Mouse (Mus musculus): Measurements from ENCODE around the gene Adam1a. TPM values are rescaled to one million over a fixed set of nuclear protein-coding genes. Genes with fewer than 3 reads are reported as not detected.
"Not testable (repeated sequence)": the region's sequence is repeated elsewhere in the genome, so short reads cannot be mapped to it uniquely, and the experiment has no call there.

The Adam1a gene
- polyA plus RNA-seq, 1 experiment from 2014 or later = 2.2 TPM

DNA sequence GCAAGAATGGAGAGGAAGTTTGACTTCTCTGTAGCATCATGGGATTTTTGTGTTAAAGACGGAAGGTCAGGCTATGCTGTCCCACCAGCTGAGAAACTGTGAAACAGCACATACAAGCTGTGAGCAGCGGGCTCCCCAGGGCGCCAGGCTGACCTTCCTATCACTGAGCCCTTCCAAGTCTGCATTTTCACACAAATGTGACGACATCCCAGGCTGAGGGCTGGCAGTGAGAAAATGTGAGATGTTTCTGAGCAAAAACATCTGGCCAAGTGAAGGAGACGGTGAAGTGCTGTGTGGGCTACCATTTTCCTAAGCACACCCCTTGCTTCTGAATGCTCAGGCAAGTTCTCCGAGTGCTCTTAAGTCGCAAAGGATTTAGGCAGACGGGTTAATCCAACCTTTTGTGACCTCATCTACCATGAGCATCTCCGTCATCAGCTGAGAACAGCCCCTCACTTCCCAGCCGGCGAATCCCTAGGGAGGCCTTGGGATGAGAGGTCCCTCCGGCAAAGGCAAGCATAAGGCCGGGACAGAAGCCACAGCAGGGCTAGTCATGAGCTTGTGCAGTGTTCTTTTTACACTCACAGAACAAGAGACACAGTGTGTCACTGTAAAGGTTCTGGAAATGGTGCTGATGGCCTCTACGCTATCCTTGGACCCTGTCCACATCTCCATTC, 19.4 kb downstream of the Adam1a start:
- 86% methylated on average over 14 of the region's 14 CpGs for WGBS
- Histone ChIP-seq H3K4me2 (ENCODE audit: low read depth) (no peak overlapping the region), H3K4me3 (ENCODE audit: low read depth, low read length) (no peak overlapping the region), H3K27me3 (ENCODE audit: control insufficient read depth, insufficient read depth, low read length) (no peaks in the 10 kb centered on the region), H3K27ac (ENCODE audit: low read depth, low read length) (no peak overlapping the region), H3K9me3 (ENCODE audit: control insufficient read depth, low read length) (no peaks in the 10 kb centered on the region), H3K4me1 (ENCODE audit: control insufficient read depth, insufficient read depth, low read length) (no peaks in the 10 kb centered on the region), H3K9ac (ENCODE audit: low read length) (no peak overlapping the region), H3K36me3 (ENCODE audit: control insufficient read depth, insufficient read depth, low read length) (peaks cover 33% of the 10 kb centered on the region)
- ATAC-seq (ENCODE audit: insufficient read depth, low FRiP score, low TSS enrichment) (no peak), DNase-seq (ENCODE audit: low spot score) (no peak)

DNA sequence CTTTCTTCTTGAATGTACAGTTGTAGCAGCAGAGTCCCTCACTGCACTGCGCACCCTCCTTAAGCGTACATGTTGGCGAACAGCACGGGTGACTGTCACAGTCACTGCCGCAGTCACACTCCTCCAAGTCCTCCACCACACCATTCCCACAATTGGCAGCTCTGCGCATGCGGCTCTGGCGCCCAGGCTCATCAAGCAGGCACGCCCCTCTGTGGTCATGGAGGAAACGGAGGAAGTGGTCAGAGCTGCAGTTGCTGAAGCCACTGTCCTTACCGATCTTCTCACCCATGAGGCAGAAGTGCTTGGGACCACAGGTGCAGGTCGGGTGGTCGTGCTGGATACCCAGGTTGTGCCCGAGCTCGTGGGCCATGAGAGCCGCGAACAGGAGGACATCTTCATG, 25.5 kb downstream of the Adam1a start:
- not testable (repeated sequence) for DNase-seq (ENCODE audit: low spot score); H3K27me3 ChIP-seq (ENCODE audit: control insufficient read depth, insufficient read depth, low read length); H3K9ac ChIP-seq (ENCODE audit: low read length); H3K4me2 ChIP-seq (ENCODE audit: low read depth); H3K4me3 ChIP-seq (ENCODE audit: low read depth, low read length); ATAC-seq (ENCODE audit: insufficient read depth, low FRiP score, low TSS enrichment); H3K27ac ChIP-seq (ENCODE audit: low read depth, low read length); H3K4me1 ChIP-seq (ENCODE audit: control insufficient read depth, insufficient read depth, low read length); H3K9me3 ChIP-seq (ENCODE audit: control insufficient read depth, low read length); H3K36me3 ChIP-seq (ENCODE audit: control insufficient read depth, insufficient read depth, low read length)
- WGBS = 85% methylated on average over 10 of the region's 17 CpGs

DNA sequence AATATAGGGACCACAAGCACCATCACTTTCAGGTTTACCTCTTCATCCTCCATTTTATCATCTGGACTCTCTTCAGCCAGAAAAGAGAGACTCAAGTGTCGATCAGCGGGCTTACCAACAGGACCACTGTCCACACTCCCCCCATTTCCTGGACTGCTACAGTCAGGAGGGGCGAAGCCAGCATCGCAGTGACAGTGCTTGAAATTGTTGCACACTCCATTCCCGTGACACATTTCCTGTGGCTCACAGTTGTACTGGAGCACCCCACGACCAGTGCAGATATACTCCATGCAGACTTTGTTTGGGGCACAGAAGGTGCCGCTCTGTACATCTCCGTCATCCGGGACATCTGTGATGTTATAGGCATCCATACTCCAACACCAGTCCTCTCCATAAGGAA, 26.3 kb downstream of the Adam1a start:
- H3K36me3 ChIP-seq (ENCODE audit: control insufficient read depth, insufficient read depth, low read length) = peaks cover 2% of the 10 kb centered on the region; the same call in 1 of the 2 replicates
- no peaks in the 10 kb centered on the region for H3K9me3 ChIP-seq (ENCODE audit: control insufficient read depth, low read length)
- 93% methylated on average over 9 of the region's 9 CpGs for WGBS
- no peak overlapping the region for H3K4me3 ChIP-seq (ENCODE audit: low read depth, low read length)
- no peak overlapping the region for H3K27ac ChIP-seq (ENCODE audit: low read depth, low read length)
- no peaks in the 10 kb centered on the region for H3K27me3 ChIP-seq (ENCODE audit: control insufficient read depth, insufficient read depth, low read length)
- no peaks in the 10 kb centered on the region for H3K4me1 ChIP-seq (ENCODE audit: control insufficient read depth, insufficient read depth, low read length)
- no peak overlapping the region for H3K9ac ChIP-seq (ENCODE audit: low read length)
- ATAC-seq (ENCODE audit: insufficient read depth, low FRiP score, low TSS enrichment) (no peak), DNase-seq (ENCODE audit: low spot score) (no peak)
- H3K4me2 ChIP-seq (ENCODE audit: low read depth) = no peak overlapping the region

DNA sequence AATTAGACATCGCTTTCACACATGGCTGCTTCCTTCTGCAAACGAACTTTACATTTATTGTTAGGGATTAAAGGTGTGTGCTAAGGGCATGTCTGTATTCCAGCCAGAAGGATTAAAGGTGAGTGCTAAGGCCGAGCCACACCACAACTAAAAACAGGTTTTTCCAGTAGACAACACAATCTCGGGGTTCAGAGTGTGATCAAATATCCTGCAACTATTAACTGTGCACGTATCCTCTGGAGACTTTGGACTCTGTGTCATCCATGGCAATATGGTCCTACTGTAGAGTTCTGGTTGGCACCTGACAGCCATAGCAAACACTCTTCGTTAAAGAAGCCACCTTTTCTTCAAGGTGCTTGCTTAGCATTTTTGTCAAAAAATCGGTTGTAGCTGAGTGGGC, 35.3 kb downstream of the Adam1a start:
- Histone ChIP-seq H3K27me3 (ENCODE audit: control insufficient read depth, insufficient read depth, low read length) (no peaks in the 10 kb centered on the region), H3K9me3 (ENCODE audit: control insufficient read depth, low read length) (no peaks in the 10 kb centered on the region), H3K36me3 (ENCODE audit: control insufficient read depth, insufficient read depth, low read length) (no peaks in the 10 kb centered on the region), H3K4me1 (ENCODE audit: control insufficient read depth, insufficient read depth, low read length) (no peaks in the 10 kb centered on the region), H3K4me2 (ENCODE audit: low read depth) (no peak overlapping the region), H3K9ac (ENCODE audit: low read length) (no peak overlapping the region), H3K4me3 (ENCODE audit: low read depth, low read length) (no peak overlapping the region), H3K27ac (ENCODE audit: low read depth, low read length) (no peak overlapping the region)
- WGBS = 86% methylated on average over 7 of the region's 7 CpGs
- DNase-seq (ENCODE audit: low spot score) = no peak
- ATAC-seq (ENCODE audit: insufficient read depth, low FRiP score, low TSS enrichment) = no peak

DNA sequence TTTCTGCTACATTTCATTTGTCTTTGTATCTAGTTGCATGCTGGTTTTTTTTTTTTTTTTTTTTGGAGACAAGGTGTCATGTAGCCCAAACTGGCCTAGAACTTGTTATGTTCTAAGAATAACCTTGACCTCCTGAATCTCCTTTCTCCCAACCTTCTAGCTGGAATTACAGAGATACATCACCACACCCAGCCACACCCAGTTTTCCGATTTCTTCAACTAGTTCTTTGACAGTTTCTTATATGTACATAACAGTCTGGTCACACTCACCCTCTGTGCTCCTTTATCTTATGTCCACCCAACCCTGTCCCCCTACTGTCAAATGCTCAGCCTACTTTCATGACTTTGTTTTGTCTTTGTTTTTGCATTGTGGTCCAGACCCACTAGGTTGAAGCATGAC, 38.4 kb downstream of the Adam1a start:
- Histone ChIP-seq H3K4me3 (ENCODE audit: low read depth, low read length) (no peak overlapping the region), H3K4me2 (ENCODE audit: low read depth) (no peak overlapping the region), H3K4me1 (ENCODE audit: control insufficient read depth, insufficient read depth, low read length) (no peaks in the 10 kb centered on the region), H3K9me3 (ENCODE audit: control insufficient read depth, low read length) (no peaks in the 10 kb centered on the region), H3K27me3 (ENCODE audit: control insufficient read depth, insufficient read depth, low read length) (no peaks in the 10 kb centered on the region), H3K36me3 (ENCODE audit: control insufficient read depth, insufficient read depth, low read length) (no peaks in the 10 kb centered on the region), H3K27ac (ENCODE audit: low read depth, low read length) (no peak overlapping the region), H3K9ac (ENCODE audit: low read length) (no peak overlapping the region)
- WGBS = 81% methylated on average over 1 of the region's 1 CpGs
- ATAC-seq (ENCODE audit: insufficient read depth, low FRiP score, low TSS enrichment) (no peak), DNase-seq (ENCODE audit: low spot score) (no peak)

DNA sequence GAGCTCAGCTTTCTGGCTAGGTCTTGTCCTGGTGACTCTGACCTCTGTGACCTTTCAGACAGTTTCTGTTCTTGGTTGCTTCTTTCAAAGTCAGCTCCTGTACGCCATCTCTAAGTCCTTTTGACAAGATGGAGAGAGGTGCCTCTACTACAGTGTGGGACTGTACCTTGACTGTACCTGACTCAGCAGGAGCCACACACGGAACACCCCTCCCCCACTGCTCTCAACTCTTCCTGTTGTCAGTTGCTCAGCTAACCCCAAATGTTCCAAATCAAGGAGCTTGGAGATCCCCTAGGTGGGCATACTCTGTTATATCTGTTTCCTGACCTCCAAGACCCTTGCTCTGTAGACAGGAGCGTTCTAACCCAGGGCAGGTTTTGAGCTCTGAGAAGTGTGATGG, 42.1 kb downstream of the Adam1a start, which contains the start of gene Adam1b:
Gene Adam1b (minus strand): TSS at position 205 of the 400 bp plus-strand sequence.
- Histone ChIP-seq H3K36me3 (ENCODE audit: control insufficient read depth, insufficient read depth, low read length) (no peaks in the 10 kb centered on the region), H3K9me3 (ENCODE audit: control insufficient read depth, low read length) (no peaks in the 10 kb centered on the region), H3K27ac (ENCODE audit: low read depth, low read length) (no peak within 1 kb of the TSS), H3K4me1 (ENCODE audit: control insufficient read depth, insufficient read depth, low read length) (no peaks in the 10 kb centered on the region), H3K4me3 (ENCODE audit: low read depth, low read length) (no peak within 1 kb of the TSS), H3K9ac (ENCODE audit: low read length) (no peak within 1 kb of the TSS), H3K4me2 (ENCODE audit: low read depth) (no peak within 1 kb of the TSS), H3K27me3 (ENCODE audit: control insufficient read depth, insufficient read depth, low read length) (no peaks in the 10 kb centered on the region)
- ATAC-seq (ENCODE audit: insufficient read depth, low FRiP score, low TSS enrichment) = no peak
- DNase-seq (ENCODE audit: low spot score) = no peak
- 83% methylated on average over 3 of the region's 3 CpGs for WGBS

DNA sequence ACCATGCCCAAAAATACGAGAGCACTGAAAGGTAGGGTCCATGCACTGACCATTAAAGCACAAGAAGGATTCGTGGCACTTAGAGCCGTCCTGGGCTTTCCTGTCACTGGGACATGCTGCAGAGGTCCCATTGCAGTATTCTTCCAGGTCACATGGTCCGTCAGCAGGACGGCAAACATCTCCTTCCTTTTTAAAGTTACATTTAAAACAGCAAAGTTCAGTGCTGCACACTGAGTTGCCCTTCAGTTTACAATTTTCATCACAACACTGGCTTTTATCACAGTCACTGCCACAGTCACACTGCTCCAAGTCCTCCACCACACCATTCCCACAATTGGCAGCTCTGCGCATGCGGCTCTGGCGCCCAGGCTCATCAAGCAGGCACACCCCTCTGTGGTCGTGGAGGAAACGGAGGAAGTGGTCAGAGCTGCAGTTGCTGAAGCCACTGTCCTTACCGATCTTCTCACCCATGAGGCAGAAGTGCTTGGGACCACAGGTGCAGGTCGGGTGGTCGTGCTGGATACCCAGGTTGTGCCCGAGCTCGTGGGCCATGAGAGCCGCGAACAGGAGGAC, 43.8 kb downstream of the Adam1a start:
- not testable (repeated sequence) for H3K4me2 ChIP-seq (ENCODE audit: low read depth); H3K9me3 ChIP-seq (ENCODE audit: control insufficient read depth, low read length); ATAC-seq (ENCODE audit: insufficient read depth, low FRiP score, low TSS enrichment); H3K4me1 ChIP-seq (ENCODE audit: control insufficient read depth, insufficient read depth, low read length); H3K4me3 ChIP-seq (ENCODE audit: low read depth, low read length); H3K36me3 ChIP-seq (ENCODE audit: control insufficient read depth, insufficient read depth, low read length); DNase-seq (ENCODE audit: low spot score); H3K27ac ChIP-seq (ENCODE audit: low read depth, low read length); H3K27me3 ChIP-seq (ENCODE audit: control insufficient read depth, insufficient read depth, low read length); H3K9ac ChIP-seq (ENCODE audit: low read length)
- 89% methylated on average over 9 of the region's 17 CpGs for WGBS

DNA sequence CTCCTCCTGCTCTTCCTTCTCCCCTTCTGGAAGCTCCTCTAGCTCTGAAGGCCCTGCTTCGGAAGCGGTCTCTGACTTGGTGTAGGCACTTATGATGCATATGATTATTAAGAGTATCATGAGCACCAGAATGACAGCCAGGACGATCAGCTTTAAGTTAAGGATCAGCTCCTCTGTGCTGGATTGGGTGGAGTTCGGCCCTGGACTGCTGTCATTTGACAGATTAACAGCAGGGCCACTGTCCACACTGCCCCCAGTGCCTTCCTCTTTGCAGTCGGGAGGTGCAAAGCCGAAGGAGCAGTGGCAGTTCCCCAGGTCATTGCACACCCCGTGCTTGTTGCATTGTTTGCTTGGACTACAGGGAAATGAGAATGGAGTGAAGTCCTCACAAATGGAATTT, 44.6 kb downstream of the Adam1a start:
- no peaks in the 10 kb centered on the region for H3K27me3 ChIP-seq (ENCODE audit: control insufficient read depth, insufficient read depth, low read length)
- no peak overlapping the region for H3K9ac ChIP-seq (ENCODE audit: low read length)
- no peak overlapping the region for H3K4me2 ChIP-seq (ENCODE audit: low read depth)
- no peaks in the 10 kb centered on the region for H3K4me1 ChIP-seq (ENCODE audit: control insufficient read depth, insufficient read depth, low read length)
- DNase-seq (ENCODE audit: low spot score) (no peak), ATAC-seq (ENCODE audit: insufficient read depth, low FRiP score, low TSS enrichment) (no peak)
- WGBS = 72% methylated on average over 7 of the region's 7 CpGs
- H3K9me3 ChIP-seq (ENCODE audit: control insufficient read depth, low read length) = no peaks in the 10 kb centered on the region
- H3K36me3 ChIP-seq (ENCODE audit: control insufficient read depth, insufficient read depth, low read length) = no peaks in the 10 kb centered on the region
- H3K4me3 ChIP-seq (ENCODE audit: low read depth, low read length) = no peak overlapping the region
- H3K27ac ChIP-seq (ENCODE audit: low read depth, low read length) = no peak overlapping the region

DNA sequence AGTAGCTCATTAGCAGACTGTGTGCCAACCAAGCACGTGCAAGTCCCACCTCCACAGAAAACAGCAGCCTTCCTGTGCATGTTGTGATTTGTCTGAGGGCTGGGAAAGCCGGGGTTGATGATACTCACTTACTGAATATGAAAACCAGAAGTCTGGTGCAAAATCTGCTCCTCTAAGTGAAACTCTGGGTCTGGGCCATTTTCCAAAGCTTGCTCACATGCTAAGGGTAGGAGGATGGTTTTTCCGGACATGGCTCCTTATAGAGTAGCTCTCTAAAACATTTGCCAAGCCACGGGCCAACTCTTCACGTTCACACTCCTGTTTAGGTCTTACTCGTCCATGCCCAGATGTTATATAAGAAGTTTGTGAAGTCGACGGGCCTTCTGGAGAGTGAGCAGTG, 52.0 kb downstream of the Adam1a start:
- H3K36me3 ChIP-seq (ENCODE audit: control insufficient read depth, insufficient read depth, low read length) = no peaks in the 10 kb centered on the region
- no peaks in the 10 kb centered on the region for H3K9me3 ChIP-seq (ENCODE audit: control insufficient read depth, low read length)
- H3K4me2 ChIP-seq (ENCODE audit: low read depth) = no peak overlapping the region
- no peak for DNase-seq (ENCODE audit: low spot score)
- H3K27ac ChIP-seq (ENCODE audit: low read depth, low read length) = no peak overlapping the region
- no peaks in the 10 kb centered on the region for H3K27me3 ChIP-seq (ENCODE audit: control insufficient read depth, insufficient read depth, low read length)
- H3K4me3 ChIP-seq (ENCODE audit: low read depth, low read length) = no peak overlapping the region
- ATAC-seq (ENCODE audit: insufficient read depth, low FRiP score, low TSS enrichment) = no peak
- H3K4me1 ChIP-seq (ENCODE audit: control insufficient read depth, insufficient read depth, low read length) = no peaks in the 10 kb centered on the region
- WGBS = 77% methylated on average over 8 of the region's 8 CpGs
- H3K9ac ChIP-seq (ENCODE audit: low read length) = no peak overlapping the region
